Mouse (Mus musculus) cerebellum, adult 11-12 months (tissue): ENCODE results near the gene Gm19345.

ENCODE experiments used
- DNase-seq: peaks from one replicate; pipeline ENCODE4 v3.0.0; 2022

Gm19345 gene

DNA sequence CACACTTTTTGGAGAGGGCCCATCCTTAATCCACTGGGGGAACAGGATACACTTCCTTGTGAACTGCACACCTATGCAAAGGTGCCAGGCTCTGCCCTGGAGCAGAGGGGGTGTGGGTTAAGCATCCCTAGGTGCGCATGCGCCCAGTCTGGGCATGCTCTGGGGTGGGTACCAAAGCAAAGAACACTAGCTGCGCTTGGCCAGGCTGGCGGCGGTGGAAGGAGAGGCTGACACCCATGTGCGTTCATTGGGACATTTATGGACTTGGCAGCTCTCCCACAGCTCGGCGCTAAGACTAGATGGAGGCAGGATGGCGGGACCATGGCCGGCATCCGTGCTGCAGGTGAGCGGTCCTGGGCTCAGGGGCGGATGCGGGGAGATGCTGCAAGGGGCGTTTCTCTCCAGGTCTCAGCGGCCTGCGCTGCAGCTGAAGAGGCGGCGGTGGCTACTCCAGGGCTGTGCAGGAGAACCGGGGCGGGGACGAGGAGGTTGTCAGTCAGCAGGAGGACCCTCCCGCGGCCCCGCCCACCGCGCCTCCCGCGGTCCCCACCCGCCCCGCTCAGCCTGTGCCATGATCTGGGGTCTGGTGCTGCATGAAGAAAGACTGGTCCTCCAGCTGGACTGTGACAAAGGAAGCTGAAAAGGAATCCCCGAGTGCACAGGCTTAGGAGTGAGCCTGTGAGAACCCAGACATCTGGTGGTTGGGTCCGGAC lies at the start of gene Gm19345:
Gm19345 (plus strand) TSS at position 146 of the 713 bp plus-strand sequence.
- no peak for DNase-seq

GRCm38 (mm10) chr7:19802995-19803394 lies 48.8 kb upstream of the Gm19345 start:
- no peak for DNase-seq

- no peak for DNase-seq
These were observed 45.3 kb upstream of the Gm19345 start for GRCm38 (mm10) chr7:19806356-19806969.

- DNase-seq: no peak
These were observed 42.4 kb upstream of the Gm19345 start for GRCm38 (mm10) chr7:19809369-19809768.

DNA sequence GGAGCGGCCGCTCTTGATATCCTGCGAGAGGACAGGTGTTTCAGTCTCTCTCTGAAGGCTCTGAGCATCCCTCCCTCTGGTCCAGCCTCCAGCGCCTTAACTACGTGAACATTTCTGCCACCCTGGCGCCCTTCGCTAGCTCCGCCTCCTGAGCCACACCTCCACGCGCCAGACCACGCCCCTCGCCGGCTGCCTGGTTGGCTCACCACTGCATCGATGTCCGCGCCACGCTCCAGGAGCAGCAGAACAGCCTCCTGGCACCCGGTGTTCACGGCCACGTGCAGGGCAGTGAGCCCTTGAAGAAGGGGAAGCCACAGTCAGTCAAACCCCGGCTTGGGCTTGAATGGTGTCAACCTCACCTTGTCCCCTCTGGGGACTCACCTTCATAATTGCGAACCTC lies 40.7 kb upstream of the Gm19345 start:
- no peak for DNase-seq

GRCm38 (mm10) chr7:19813161-19813560 lies 38.6 kb upstream of the Gm19345 start:
- DNase-seq: no peak

- no peak for DNase-seq
These were observed 38.2 kb upstream of the Gm19345 start for GRCm38 (mm10) chr7:19813579-19814122.

DNA sequence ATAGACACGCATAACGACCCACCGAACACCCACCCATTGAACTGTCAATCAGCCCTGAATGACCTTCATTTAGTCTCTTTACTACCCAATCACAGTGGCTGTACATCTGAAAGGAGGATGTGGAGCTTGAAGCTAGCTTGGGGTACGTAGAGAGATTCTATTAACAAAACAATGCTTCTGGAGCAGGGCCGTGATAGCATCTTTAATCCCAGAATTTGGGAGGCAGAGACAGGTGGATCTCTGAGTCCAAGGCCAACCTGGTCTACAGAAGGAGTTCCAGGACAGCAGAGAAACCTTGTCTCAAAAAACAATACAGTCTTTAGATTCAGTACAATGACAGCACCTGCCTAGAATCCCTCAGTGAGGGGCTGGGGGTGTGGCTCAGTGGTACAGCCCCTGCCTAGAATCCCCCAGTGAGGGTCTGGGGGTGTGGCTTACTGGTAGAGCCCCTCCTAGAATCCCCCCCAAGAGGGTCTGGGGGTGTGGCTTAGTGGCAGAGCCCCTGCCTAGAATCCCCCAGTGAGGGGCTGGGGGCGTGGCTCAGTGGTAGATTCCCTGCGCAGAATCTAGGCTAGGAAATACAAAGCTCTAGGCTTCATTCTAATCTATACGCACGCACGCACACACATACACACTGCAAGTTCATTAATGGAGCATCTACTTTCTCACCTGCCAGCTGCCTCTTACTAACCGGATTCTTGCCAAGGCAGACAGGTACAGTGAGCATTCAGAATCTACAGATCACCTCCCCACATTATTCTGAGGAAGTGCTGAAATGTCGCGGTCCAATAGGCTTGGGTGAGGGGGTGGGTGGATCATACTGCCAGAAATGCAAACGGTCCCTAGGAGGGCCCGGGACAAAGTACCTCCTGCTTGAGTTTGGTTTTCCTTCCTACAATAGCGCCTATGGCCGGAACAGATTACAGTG lies 36.2 kb upstream of the Gm19345 start:
- DNase-seq: no peak

GRCm38 (mm10) chr7:19816224-19816771 lies 35.5 kb upstream of the Gm19345 start:
- no peak for DNase-seq

DNA sequence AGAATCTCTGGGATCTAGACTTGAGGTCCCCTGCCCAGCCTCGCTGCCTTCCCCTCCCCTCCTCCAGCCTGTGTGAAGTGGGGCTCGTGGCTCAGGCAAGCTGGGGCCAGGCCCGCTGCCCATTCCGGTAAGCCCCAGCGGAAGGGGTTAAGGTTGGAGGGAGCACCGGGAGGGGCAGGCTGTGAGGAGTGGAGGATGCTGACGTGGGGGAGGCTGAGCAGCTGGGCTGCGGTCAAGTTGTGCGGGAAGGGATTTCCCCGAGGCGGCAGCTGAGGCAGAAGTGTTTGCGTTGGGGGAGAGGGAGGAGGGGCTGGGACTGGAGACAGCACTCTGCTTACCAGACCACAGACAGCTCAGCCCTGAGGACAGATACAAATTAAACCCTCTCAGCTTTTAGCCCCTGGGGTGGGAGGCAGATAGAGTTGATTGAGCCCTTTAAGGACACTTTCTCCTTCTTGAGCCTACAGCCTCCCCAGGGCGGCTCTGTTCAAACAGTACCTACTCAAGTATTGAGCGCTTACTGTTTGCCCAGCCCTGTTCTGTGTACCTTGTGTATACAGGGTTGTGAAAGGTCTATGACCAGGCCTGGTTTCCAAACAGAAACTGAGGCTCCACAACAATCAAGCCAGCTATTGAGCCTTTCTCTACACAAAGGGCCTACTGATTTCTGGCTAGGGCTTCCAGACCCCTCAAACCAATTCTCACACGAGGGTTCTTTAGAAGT lies 34.3 kb upstream of the Gm19345 start:
- DNase-seq: no peak

DNA sequence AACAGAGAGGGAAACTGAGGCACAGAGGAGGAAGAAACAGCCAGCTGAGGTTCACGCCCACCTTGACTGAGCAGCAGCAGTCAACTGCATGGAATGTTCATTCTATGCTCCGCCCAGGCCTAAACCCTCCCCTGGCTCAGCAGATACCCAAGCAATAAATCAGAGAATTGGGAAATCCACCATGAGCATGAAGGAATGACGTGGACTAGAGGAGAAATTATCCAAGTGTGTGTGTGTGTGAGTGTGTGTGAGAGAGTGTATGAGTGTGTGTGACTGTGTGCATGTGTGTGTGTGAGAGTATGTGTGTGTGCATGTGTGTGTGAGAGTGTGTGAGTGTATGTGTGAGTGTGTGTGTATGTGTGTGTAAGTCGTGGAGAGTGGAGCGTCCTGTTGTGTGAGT lies 33.4 kb upstream of the Gm19345 start:
- DNase-seq: no peak

GRCm38 (mm10) chr7:19818875-19819274 lies 32.9 kb upstream of the Gm19345 start:
- DNase-seq: no peak

DNA sequence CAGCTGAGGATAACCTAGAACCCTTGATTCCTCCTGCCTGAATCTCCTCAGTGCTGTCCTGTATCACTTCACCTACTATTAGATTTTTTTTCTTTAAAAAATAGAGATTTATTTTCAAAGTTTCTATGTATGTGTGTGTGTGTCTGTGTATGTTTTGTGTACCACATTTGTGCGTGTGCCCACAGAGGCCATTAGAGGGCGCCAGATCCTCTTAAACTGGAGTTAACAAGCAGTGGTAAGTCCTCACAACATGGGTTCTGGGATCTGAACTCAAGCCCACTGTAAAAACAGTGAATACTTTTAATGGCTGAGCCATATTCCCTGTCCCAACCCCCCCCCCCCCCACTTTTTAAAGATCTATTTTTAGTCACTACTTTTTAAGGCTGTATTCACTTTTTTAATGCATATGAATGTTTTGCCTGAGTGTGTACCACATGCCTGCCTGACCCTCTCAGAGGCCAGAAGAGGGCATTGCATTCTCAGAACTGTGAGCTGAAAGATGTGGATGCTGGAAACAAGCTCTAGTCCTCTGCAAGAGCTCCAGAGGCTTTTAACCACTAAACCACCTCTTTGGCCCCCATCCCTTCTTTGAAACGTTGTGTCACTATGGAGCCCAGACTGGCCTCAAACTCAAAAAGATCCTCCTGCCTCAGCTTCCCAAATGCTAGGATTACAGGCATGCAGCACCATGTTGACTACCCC lies 31.3 kb upstream of the Gm19345 start:
- no peak for DNase-seq

GRCm38 (mm10) chr7:19821633-19822032 lies 30.2 kb upstream of the Gm19345 start:
- no peak for DNase-seq

DNA sequence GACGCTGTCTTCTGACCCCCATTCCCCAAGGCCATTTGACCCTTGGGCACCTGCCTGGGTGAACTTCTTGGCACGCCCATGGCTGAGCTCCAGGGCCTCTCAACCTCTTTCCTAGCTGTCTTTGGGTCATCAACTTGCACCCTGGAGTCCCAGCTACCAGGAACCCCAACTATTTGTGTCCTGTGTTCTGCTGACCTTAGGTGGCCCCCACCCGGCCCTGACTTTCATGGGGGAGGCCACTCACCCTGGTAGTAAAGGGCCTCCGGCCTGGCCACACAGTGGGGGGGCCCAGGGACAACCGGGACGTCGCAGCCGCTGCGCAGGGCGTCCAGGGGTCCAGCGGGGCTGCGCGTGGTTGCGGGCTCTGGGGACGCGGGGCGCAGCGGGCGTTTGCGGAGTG lies 29.6 kb upstream of the Gm19345 start:
- DNase-seq: no peak

GRCm38 (mm10) chr7:19822604-19823058 lies 29.2 kb upstream of the Gm19345 start, which contains the start of gene Bcl3:
TSS of gene Bcl3 (minus strand) at chr7:19822770.
- DNase-seq: no peak

- no peak for DNase-seq
These were observed 28.3 kb upstream of the Gm19345 start for GRCm38 (mm10) chr7:19823256-19824181.

DNA sequence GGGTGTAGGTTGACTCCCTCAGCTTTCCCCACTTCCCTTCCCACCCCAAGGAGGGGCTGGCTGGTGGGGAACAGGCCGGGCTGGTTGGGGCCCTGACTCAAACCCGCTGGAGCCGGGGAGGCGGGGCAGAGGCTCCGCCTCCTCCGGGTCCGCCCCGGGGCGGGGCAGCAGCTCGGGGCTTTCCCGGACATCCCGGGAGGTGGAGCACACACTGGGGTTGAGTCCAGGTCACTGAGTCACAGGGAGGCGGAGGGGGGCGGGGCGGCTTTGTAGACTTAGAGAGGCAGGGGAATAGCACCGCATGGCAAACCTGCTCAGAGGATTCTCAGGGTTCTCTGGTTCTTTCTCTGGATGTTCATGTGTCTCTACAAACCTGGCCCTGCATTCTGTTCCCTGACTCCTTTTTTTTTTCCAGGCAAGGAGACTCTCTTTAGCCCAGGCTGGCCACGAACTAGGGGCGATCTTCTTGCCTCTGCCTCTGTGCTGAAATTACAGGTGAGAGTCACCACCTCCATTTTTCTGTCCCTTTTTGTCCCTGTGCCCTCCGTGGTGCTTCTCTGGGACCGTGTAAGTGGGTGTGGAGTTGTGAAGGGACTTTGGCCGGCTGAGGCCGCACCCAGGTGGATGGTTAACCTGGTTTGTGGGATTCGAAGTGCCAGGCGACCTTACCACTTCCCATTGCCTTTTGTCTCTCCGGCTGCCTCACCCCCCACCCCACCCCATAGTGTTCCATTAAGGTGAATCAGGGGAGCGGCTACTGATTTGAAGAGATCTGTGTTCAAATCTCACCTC lies 27.4 kb upstream of the Gm19345 start:
- no peak for DNase-seq

DNA sequence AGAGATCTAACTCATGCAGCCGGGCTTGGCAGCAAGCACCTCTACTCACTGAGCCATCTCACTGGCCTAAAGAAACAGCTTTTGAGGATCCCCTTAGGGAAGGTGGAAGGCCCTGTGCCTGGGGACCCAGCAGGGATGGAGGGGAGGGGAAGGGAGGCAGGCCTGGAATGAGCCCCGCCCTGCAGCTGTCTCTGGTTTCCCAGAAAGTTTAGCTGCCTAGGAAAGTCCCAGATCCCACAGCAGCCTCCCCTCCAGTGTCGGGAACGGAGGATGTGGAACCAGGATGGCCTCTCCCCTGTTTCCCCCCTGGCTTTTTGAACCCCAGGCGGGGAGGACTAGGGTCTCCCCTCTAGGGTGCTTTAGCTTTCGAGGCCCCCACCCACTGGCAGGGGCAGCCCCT lies 25.0 kb upstream of the Gm19345 start:
- no peak for DNase-seq
